13 mouse cellular contexts compared by ENCODE assay signal in genomic region chr6:92968216-92968615, GRCm38 (mm10). TPM values are rescaled to one million over a fixed set of nuclear protein-coding genes. Genes with fewer than 3 reads are reported as not detected.
DNase-seq lines count a peak whose midpoint lies in the region; ATAC-seq and TF ChIP-seq lines count a peak whose summit lies in the region.
"Had no signal": no experiment of that assay in that cellular context is flagged by ENCODE, and none has a peak within 500 bp of the region (broad histone marks: within the 10 kb centered on the region; RNA-seq: fewer than 3 reads in every experiment).

No protein-coding gene starts in this region.

- no peak overlapping the region for H3K4me2 ChIP-seq in hindbrain, postnatal 0 days (ENCODE audit: low read depth, low read length)
- no peak overlapping the region for H3K4me2 ChIP-seq in hindbrain, embryonic 16.5 days (ENCODE audit: low read length)
- H3K4me2 ChIP-seq in embryonic facial prominence, embryonic 14.5 days (ENCODE audit: low read depth, low read length): no peak overlapping the region
- H3K4me2 ChIP-seq in lung, postnatal 0 days (replicated peaks; ENCODE audit: low read depth, low read length): no peak overlapping the region
- H3K4me2 ChIP-seq: liver, embryonic 13.5 days; midbrain, embryonic 12.5 days had no signal

- intact Hi-C loops in heart, postnatal 10 days (cut with DNase I): loop anchor here (2.0 kb wide), 1 partner anchor 23 kb away; no protein-coding TSS in a partner anchor

- H3K4me1 ChIP-seq in hindbrain, postnatal 0 days (ENCODE audit: insufficient read depth, low read length): no peaks in the 10 kb centered on the region; the same call in 1 of the 2 replicates
- no peaks in the 10 kb centered on the region; the same call in 1 of the 2 replicates for H3K4me1 ChIP-seq in hindbrain, embryonic 16.5 days (ENCODE audit: control insufficient read depth, insufficient read depth, low read depth, low read length)
- peaks cover 10% of the 10 kb centered on the region; the same call in 1 of the 2 replicates for H3K4me1 ChIP-seq in embryonic facial prominence, embryonic 14.5 days (ENCODE audit: control insufficient read depth, insufficient read depth, low read length)
- 0 out of 2 replicates have a peak, but pooled peaks cover 6% of the 10 kb centered on the region for H3K4me1 ChIP-seq in lung, postnatal 0 days (ENCODE audit: insufficient read depth, low read depth, low read length)
- H3K4me1 ChIP-seq: liver, embryonic 13.5 days; midbrain, embryonic 12.5 days had no signal

- TF ChIP-seq EP300 in lung, postnatal 0 days (IDR thresholded peaks at IDR 0.05): peak; percentile 56

- no peaks in the 10 kb centered on the region for H3K36me3 ChIP-seq in hindbrain, postnatal 0 days (ENCODE audit: insufficient read depth, low read length)
- no peaks in the 10 kb centered on the region for H3K36me3 ChIP-seq in hindbrain, embryonic 16.5 days (ENCODE audit: control insufficient read depth, insufficient read depth, low read length)
- no peaks in the 10 kb centered on the region for H3K36me3 ChIP-seq in embryonic facial prominence, embryonic 14.5 days (ENCODE audit: control insufficient read depth, insufficient read depth, low read length)
- H3K36me3 ChIP-seq in lung, postnatal 0 days (ENCODE audit: insufficient read depth, low read length): no peaks in the 10 kb centered on the region
- H3K36me3 ChIP-seq: liver, embryonic 13.5 days; midbrain, embryonic 12.5 days had no signal

- H3K9me3 ChIP-seq in hindbrain, postnatal 0 days (ENCODE audit: low read length): 0 out of 2 replicates have a peak, but pooled peaks cover 4% of the 10 kb centered on the region
- no peaks in the 10 kb centered on the region for H3K9me3 ChIP-seq in hindbrain, embryonic 16.5 days (ENCODE audit: control insufficient read depth, low read length)
- H3K9me3 ChIP-seq in embryonic facial prominence, embryonic 14.5 days (ENCODE audit: control insufficient read depth, low read length): no peaks in the 10 kb centered on the region
- no peaks in the 10 kb centered on the region for H3K9me3 ChIP-seq in lung, postnatal 0 days (ENCODE audit: low read length)
- H3K9me3 ChIP-seq: liver, embryonic 13.5 days; midbrain, embryonic 12.5 days had no signal

- no peak overlapping the region for H3K27ac ChIP-seq in hindbrain, postnatal 0 days
- H3K27ac ChIP-seq in hindbrain, embryonic 16.5 days (ENCODE audit: low read depth, low read length): no peak overlapping the region
- no peak overlapping the region for H3K27ac ChIP-seq in embryonic facial prominence, embryonic 14.5 days (replicated peaks; ENCODE audit: low read depth, low read length)
- H3K27ac ChIP-seq in lung, postnatal 0 days (ENCODE audit: low read length): no peak overlapping the region
- H3K27ac ChIP-seq: liver, embryonic 13.5 days; midbrain, embryonic 12.5 days had no signal

- no peak for ATAC-seq in hindbrain, postnatal 0 days
- ATAC-seq in hindbrain, embryonic 16.5 days: no peak
- no peak for ATAC-seq in embryonic facial prominence, embryonic 14.5 days (ENCODE audit: low read depth)
- ATAC-seq in lung, postnatal 0 days: peak; percentile 72
- no peak for ATAC-seq in megakaryocyte-erythroid progenitor cell, adult 5-6 weeks (replicated peaks; ENCODE audit: low FRiP score, low TSS enrichment, poor library complexity, severe bottlenecking)
- ATAC-seq in CD4-positive, CD25-positive, alpha-beta regulatory T cell, adult 4 months: no peak
- ATAC-seq: intestine, postnatal 0 days had no signal

- H3K9ac ChIP-seq in hindbrain, postnatal 0 days (replicated peaks; ENCODE audit: low read length): no peak overlapping the region
- H3K9ac ChIP-seq in hindbrain, embryonic 16.5 days (ENCODE audit: low read depth, low read length): no peak overlapping the region
- H3K9ac ChIP-seq in embryonic facial prominence, embryonic 14.5 days (ENCODE audit: low read depth, low read length): no peak overlapping the region
- no peak overlapping the region for H3K9ac ChIP-seq in lung, postnatal 0 days (replicated peaks; ENCODE audit: low read depth)
- H3K9ac ChIP-seq: liver, embryonic 13.5 days; midbrain, embryonic 12.5 days had no signal

- no peaks in the 10 kb centered on the region for H3K27me3 ChIP-seq in hindbrain, postnatal 0 days (ENCODE audit: insufficient read depth, low read length)
- no peaks in the 10 kb centered on the region for H3K27me3 ChIP-seq in hindbrain, embryonic 16.5 days (replicated peaks; ENCODE audit: control insufficient read depth, insufficient read depth, low read length)
- H3K27me3 ChIP-seq in embryonic facial prominence, embryonic 14.5 days (replicated peaks; ENCODE audit: control insufficient read depth, insufficient read depth, low read length): no peaks in the 10 kb centered on the region
- no peaks in the 10 kb centered on the region for H3K27me3 ChIP-seq in lung, postnatal 0 days (replicated peaks; ENCODE audit: insufficient read depth, low read length)
- H3K27me3 ChIP-seq: liver, embryonic 13.5 days had no signal

- no peak for TF ChIP-seq CTCF in hindbrain, postnatal 0 days (IDR thresholded peaks at IDR 0.05; ENCODE audit: low read depth)
- no peak for TF ChIP-seq CTCF in lung, postnatal 0 days (IDR thresholded peaks at IDR 0.05)

- no peak overlapping the region for H3K4me3 ChIP-seq in hindbrain, postnatal 0 days (ENCODE audit: low read length)
- no peak overlapping the region for H3K4me3 ChIP-seq in hindbrain, embryonic 16.5 days (ENCODE audit: low read length)
- H3K4me3 ChIP-seq in embryonic facial prominence, embryonic 14.5 days (ENCODE audit: low read depth, low read length): no peak overlapping the region
- H3K4me3 ChIP-seq in lung, postnatal 0 days (ENCODE audit: low read depth, low read length): no peak overlapping the region
- H3K4me3 ChIP-seq: erythroblast, embryonic 14.5 days; liver, embryonic 13.5 days; midbrain, embryonic 12.5 days had no signal

- DNase-seq in hindbrain, postnatal 0 days (ENCODE audit: low spot score): peak; percentile 7
- peak; percentile 30 for DNase-seq in embryonic facial prominence, embryonic 14.5 days (ENCODE audit: low spot score)
- DNase-seq in heart, postnatal 10 days: peak; percentile 49 to 52
- peak; percentile 84 for DNase-seq in lung, postnatal 0 days (ENCODE audit: low spot score)
- no peak for DNase-seq in right cerebral cortex, postnatal 10 days (ENCODE audit: low spot score in 2 of 2)
- DNase-seq: liver, embryonic 13.5 days; right cerebral cortex, postnatal 14 days had no signal

- 77% methylated on average over 3 of the region's 3 CpGs for WGBS in hindbrain, postnatal 0 days
- 78% methylated on average over 3 of the region's 3 CpGs for WGBS in hindbrain, embryonic 16.5 days
- 41% methylated on average over 3 of the region's 3 CpGs for WGBS in embryonic facial prominence, embryonic 14.5 days
- WGBS in lung, postnatal 0 days: 22% methylated on average over 3 of the region's 3 CpGs

RNA-seq across cellular contexts. Expression of gene Adamts9, which starts 24.9 kb away (rescaled TPM):
- total RNA-seq in hindbrain, postnatal 0 days (2014; rRNA removed): 7.6 and 9.2 TPM in 2 replicates
- polyA plus RNA-seq in hindbrain, postnatal 0 days (2015; fragmentation: Nextera tagmentation; extraction: Ambion mirVana): 1.5 and 1.7 TPM in 2 replicates
- 1.6 and 1.9 TPM in 2 replicates for polyA plus RNA-seq in hindbrain, embryonic 16.5 days (2015; fragmentation: Nextera tagmentation; extraction: Ambion mirVana)
- polyA plus RNA-seq in embryonic facial prominence, embryonic 14.5 days (2014; fragmentation: Nextera tagmentation; extraction: Ambion mirVana): 6.9 and 8.2 TPM in 2 replicates
- 10 to 100 TPM; 42.7 to 49.2 TPM for total RNA-seq in heart, postnatal 10 days (2021)
- polyA plus RNA-seq in lung, postnatal 0 days (2015; fragmentation: Nextera tagmentation; extraction: Ambion mirVana): 6.4 and 7.2 TPM in 2 replicates
- not detected in 2 replicates for total RNA-seq in megakaryocyte-erythroid progenitor cell, adult 5-6 weeks (2014; fragmentation: Nextera tagmentation)
- total RNA-seq in megakaryocyte-erythroid progenitor cell, adult 5-6 weeks (2017): not detected in 2 replicates
- under 1 TPM in 1 of 2 experiments, not detected in 1; 0.09 TPM for polyA plus RNA-seq in CD4-positive, CD25-positive, alpha-beta regulatory T cell, adult 4 months (2017; shearing (Covaris generic))
- polyA plus RNA-seq: erythroblast, embryonic 14.5 days had no signal

Comparison
In these comparisons a context has a peak if more than half of its experiments do, and no peak if none do; other contexts are left out.
1. DNase-seq: peak in hindbrain, postnatal 0 days (single experiment), embryonic facial prominence, embryonic 14.5 days (single experiment), heart, postnatal 10 days (2 of 2) and lung, postnatal 0 days (single experiment); none in right cerebral cortex, postnatal 10 days (0 of 2).